Mouse (Mus musculus) midbrain, embryonic 16.5 days (tissue): ENCODE results near the gene Slc1a1. TPM values are rescaled to one million over a fixed set of nuclear protein-coding genes. Genes with fewer than 3 reads are reported as not detected.

Source experiments
- ATAC-seq: fragments of 200-750 bp; cut with Nextera tagmentation; 2 replicates; pipeline ENCODE4 v1.8.0; 2017; ENCODE audit warnings: moderate TSS enrichment
- H3K27ac ChIP-seq: fragments of 300-500 bp; sonication (generic); 2 replicates; pipeline ENCODE4 v1.5.1; 2014; ENCODE audit warnings: mild to moderate bottlenecking, low read length, mixed read lengths
- H3K27me3 ChIP-seq: fragments of 300-500 bp; sonication (generic); 2 replicates; pipeline ENCODE4 v1.6.1; 2014; ENCODE audit warnings: low read depth, low read length, mixed read lengths; ENCODE audit not compliant: control insufficient read depth, insufficient read depth
- H3K36me3 ChIP-seq: fragments of 300-500 bp; sonication (generic); 2 replicates; pipeline ENCODE4 v1.6.1; 2014; ENCODE audit warnings: mild to moderate bottlenecking, low read length, moderate library complexity, mixed read lengths; ENCODE audit not compliant: control insufficient read depth, insufficient read depth
- H3K4me1 ChIP-seq: fragments of 300-500 bp; sonication (generic); 2 replicates; pipeline ENCODE4 v1.6.1; 2014; ENCODE audit warnings: mild to moderate bottlenecking, low read length, mixed read lengths; ENCODE audit not compliant: control insufficient read depth, insufficient read depth
- H3K4me2 ChIP-seq: fragments of 300-500 bp; sonication (generic); 2 replicates; pipeline ENCODE4 v1.6.1; 2014; ENCODE audit warnings: mild to moderate bottlenecking, low read length, mixed read lengths
- H3K4me3 ChIP-seq: fragments of 300-500 bp; sonication (generic); 2 replicates; pipeline ENCODE4 v1.5.1; 2014; ENCODE audit warnings: low read depth, mild to moderate bottlenecking, low read length, moderate library complexity, mixed read lengths
- H3K9ac ChIP-seq: fragments of 300-500 bp; sonication (generic); 2 replicates; pipeline ENCODE4 v1.6.1; 2014; ENCODE audit warnings: low read depth, low read length, mixed read lengths
- H3K9me3 ChIP-seq: fragments of 300-500 bp; sonication (generic); replicated peaks from 2 replicates; pipeline ENCODE4 v1.6.1; 2014; ENCODE audit warnings: mild to moderate bottlenecking, low read length, mixed read lengths; ENCODE audit not compliant: control insufficient read depth, poor library complexity, severe bottlenecking
- WGBS: fragments of 180-500 bp; shearing (Covaris S2); extraction: QIAGEN DNeasy Blood & Tissue Kit; methylation state at CpG from one replicate; pipeline ENCODE4 v1.1.7; 2014; 5-methylcytosine and 5-hydroxymethylcytosine counted together
- polyA plus RNA-seq: library from polyadenylated mRNA; unstranded; fragments of >200 nt; fragmentation: Nextera tagmentation; extraction: Ambion mirVana; gene quantifications from 2 replicates; pipeline ENCODE4 v1.2.1, GENCODE M21; 2015

The Slc1a1 gene
- polyA plus RNA-seq, 1 experiment from 2014 or later: 47.7 TPM

DNA sequence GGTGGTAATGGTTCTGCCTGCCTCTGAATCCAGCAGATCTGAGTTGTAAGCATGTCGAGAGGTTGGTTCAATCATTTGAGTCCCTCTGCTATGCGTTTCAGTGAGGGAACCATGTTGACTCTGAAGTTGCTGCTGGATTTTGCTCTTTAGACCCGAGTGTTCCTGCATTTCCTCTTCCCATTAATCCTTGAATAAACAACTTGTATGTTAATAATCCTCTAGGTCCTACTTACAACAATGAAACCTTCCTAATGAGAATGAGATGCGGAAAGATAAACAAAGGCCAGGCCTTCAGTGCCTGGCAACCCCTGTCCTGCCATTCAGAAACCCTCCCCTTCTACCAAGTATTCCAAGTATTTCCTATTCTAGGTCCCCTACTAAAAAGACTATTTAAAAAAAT lies 81.6 kb downstream of the Slc1a1 start:
- no peaks in the 10 kb centered on the region for H3K27me3 ChIP-seq
- WGBS: 67% methylated on average over 4 of the region's 4 CpGs
- no peak overlapping the region for H3K9ac ChIP-seq
- no peaks in the 10 kb centered on the region for H3K4me1 ChIP-seq
- no peak overlapping the region for H3K4me3 ChIP-seq
- no peak for ATAC-seq
- no peak overlapping the region for H3K4me2 ChIP-seq
- H3K36me3 ChIP-seq: peaks cover 2% of the 10 kb centered on the region; the same call in 1 of the 2 replicates
- no peaks in the 10 kb centered on the region for H3K9me3 ChIP-seq
- H3K27ac ChIP-seq: no peak overlapping the region

DNA sequence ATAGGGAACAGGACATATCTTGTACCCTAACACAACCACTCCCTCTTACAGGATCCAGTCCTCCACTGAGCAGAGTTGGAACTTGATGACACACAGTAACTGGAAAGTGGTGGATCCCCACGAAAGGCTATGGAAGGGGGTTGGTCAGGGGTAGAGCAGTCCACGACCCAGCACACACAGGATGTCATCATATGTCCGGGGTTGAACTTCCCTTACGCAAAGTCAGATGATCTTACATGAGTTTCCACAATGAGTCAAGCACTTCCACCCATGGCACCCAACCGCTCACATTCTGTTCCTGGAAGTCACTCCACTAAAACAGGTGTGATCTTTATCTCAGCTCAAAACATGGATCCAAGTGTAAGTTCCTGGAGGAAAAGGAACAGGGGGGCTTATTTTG lies 83.0 kb downstream of the Slc1a1 start:
- 90% methylated on average over 5 of the region's 5 CpGs for WGBS
- Histone ChIP-seq H3K36me3 (peaks cover 2% of the 10 kb centered on the region; the same call in 1 of the 2 replicates), H3K27me3 (no peaks in the 10 kb centered on the region), H3K4me3 (no peak overlapping the region), H3K9me3 (no peaks in the 10 kb centered on the region), H3K9ac (no peak overlapping the region), H3K4me1 (no peaks in the 10 kb centered on the region), H3K27ac (no peak overlapping the region), H3K4me2 (no peak overlapping the region)
- no peak for ATAC-seq

DNA sequence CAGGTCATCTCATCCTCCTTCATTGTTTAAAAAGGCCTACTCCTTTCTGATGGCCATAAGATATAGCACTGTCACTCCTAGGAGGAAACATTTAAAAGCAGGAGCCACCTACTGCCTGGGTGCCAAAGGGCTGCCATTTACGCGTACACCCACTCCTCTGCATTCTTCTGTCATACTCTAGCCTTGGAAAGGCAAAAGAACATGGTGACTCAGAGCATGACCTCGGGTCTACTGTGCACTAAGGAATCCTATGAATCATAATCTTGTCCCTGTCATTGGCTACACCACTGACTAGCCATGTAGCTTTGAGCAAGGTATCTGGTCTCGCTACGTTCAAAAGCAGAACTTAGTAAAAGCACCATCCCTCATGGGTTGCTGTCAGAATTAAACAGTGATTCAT lies 91.5 kb downstream of the Slc1a1 start:
- no peak for ATAC-seq
- H3K9ac ChIP-seq: no peak overlapping the region
- H3K27me3 ChIP-seq: no peaks in the 10 kb centered on the region
- WGBS: 92% methylated on average over 5 of the region's 5 CpGs
- H3K9me3 ChIP-seq: no peaks in the 10 kb centered on the region
- no peak overlapping the region for H3K4me2 ChIP-seq
- no peaks in the 10 kb centered on the region for H3K4me1 ChIP-seq
- H3K27ac ChIP-seq: no peak overlapping the region
- no peaks in the 10 kb centered on the region for H3K36me3 ChIP-seq
- H3K4me3 ChIP-seq: no peak overlapping the region

DNA sequence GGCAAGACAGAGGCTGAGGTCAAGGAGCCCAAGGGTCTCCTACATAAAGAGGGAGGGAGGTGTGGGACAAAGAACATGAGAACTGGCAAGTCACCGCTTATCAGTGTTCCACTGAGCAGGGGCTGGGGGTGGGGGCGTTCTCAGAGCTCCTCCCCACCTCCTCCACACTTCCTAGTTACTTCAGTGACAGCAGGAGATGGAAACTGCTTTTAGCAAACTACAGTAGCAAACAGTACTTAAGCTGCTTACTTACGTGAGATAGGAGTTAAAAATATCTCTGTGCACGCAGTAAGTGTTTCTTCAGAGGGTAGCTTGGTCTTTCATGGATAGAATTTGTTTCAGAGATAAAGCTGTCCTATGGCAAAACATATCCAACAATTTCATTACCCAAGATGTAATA lies 92.5 kb downstream of the Slc1a1 start:
- Histone ChIP-seq H3K4me3 (no peak overlapping the region), H3K9ac (no peak overlapping the region), H3K9me3 (peaks cover 2% of the 10 kb centered on the region; the same call in 1 of the 2 replicates), H3K4me1 (no peaks in the 10 kb centered on the region), H3K36me3 (no peaks in the 10 kb centered on the region), H3K4me2 (no peak overlapping the region), H3K27me3 (no peaks in the 10 kb centered on the region), H3K27ac (no peak overlapping the region)
- WGBS: 71% methylated on average over 4 of the region's 4 CpGs
- ATAC-seq: no peak

DNA sequence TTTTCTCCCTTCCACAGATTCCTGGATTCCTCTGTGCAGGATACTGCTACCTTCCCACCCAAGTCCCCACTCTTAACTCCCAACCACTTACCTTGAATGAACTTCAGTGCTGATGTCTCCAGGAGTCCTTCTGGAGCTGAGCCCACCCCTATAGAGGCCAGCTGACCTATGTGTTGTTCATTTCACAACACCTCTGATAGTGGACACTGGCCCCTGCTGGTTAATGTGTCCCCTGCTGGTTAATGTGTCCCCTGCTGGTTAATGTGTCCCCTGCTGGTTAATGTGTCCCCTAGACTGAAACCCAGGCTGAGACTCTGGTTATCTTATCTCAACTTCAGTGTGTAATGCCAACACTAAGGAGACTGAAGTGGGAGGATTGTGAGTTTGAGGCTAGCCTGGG lies 94.2 kb downstream of the Slc1a1 start:
- Histone ChIP-seq H3K36me3 (no peaks in the 10 kb centered on the region), H3K9me3 (peaks cover 2% of the 10 kb centered on the region; the same call in 1 of the 2 replicates), H3K4me3 (no peak overlapping the region), H3K27me3 (no peaks in the 10 kb centered on the region), H3K27ac (no peak overlapping the region), H3K4me2 (no peak overlapping the region), H3K9ac (no peak overlapping the region), H3K4me1 (no peaks in the 10 kb centered on the region)
- no peak for ATAC-seq

DNA sequence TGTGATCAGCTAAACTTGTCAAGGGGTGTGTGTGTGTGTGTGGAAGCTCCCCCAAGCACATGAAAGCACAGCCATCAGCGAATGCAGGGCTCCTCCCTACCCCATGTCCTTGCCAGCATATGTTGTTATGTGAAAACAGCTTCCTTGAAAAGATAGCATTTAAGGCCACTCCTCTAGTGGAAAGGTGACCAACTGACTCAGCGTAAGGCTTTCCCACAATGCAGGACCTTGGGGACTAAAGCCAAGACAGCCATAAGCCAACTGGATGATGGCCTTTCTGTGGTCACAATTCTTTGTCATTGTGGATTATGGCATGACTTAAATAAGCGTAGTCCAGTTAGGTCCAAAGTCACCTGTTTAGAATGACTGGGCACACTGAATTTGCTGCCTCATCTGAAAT lies 100.0 kb downstream of the Slc1a1 start:
- Histone ChIP-seq H3K27ac (no peak overlapping the region), H3K4me3 (no peak overlapping the region), H3K9ac (no peak overlapping the region), H3K27me3 (no peaks in the 10 kb centered on the region), H3K4me1 (no peaks in the 10 kb centered on the region), H3K36me3 (no peaks in the 10 kb centered on the region), H3K4me2 (no peak overlapping the region), H3K9me3 (peaks cover 2% of the 10 kb centered on the region; the same call in 1 of the 2 replicates)
- no peak for ATAC-seq
- WGBS: 87% methylated on average over 3 of the region's 3 CpGs

DNA sequence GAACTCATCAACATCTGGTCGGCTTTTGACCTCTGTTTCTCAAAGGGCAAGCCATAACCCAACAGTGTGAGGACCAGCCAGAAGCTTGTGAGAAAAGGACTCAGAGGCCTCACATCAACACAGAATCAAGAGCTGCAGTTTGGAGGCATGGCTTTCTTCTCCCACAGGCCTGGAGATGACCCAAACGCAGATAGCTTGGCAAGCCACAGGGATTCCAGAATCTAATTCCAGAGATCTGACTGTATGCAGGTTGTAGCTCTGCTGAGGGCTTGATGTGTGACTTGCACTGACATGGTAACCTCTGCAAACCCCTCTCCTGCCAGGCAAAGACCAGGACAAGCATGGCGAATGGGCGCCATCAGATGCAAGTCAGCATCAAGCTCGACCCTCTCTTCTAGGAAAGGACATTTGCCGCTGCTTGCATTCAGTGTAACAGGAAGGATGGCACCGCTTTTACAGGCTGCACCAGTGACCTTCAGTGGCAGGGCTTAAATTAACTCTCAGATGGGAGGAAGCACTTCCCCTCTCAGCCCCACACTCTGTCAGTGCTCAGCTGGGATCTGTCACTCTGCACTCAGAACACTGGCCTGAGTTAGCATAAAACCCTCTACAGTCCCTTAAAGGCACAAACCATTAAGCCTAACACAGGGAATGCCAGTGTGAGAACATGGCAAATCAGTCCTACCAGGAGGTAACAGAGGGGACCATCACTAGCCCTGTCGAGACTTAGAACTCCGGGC lies 105.5 kb downstream of the Slc1a1 start:
- Histone ChIP-seq H3K36me3 (no peaks in the 10 kb centered on the region), H3K4me3 (no peak overlapping the region), H3K9me3 (no peaks in the 10 kb centered on the region), H3K4me2 (no peak overlapping the region), H3K27me3 (no peaks in the 10 kb centered on the region), H3K9ac (no peak overlapping the region), H3K4me1 (no peaks in the 10 kb centered on the region), H3K27ac (no peak overlapping the region)
- ATAC-seq: no peak
- 77% methylated on average over 9 of the region's 9 CpGs for WGBS

DNA sequence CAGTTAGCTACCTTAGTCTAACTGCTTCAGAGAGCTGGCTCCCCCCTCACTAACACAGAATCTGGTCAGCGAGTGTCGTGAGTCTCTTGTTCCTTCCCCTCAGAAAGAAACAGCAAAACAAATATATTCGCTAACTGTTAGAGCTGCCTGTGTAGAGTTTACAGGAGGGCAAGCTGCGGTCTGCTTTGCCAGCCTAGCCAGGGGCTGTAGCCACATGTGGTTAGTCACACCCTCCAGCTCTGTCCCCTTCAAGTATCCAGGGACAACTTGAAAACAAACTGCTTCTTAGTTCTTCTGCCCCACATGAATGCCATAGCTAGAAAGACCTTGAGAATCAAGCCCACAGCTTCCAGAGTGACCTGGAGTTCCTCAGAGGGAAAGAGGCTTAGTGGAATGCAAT lies 106.4 kb downstream of the Slc1a1 start:
- Histone ChIP-seq H3K4me3 (no peak overlapping the region), H3K9me3 (no peaks in the 10 kb centered on the region), H3K27ac (no peak overlapping the region), H3K4me2 (no peak overlapping the region), H3K27me3 (no peaks in the 10 kb centered on the region), H3K36me3 (no peaks in the 10 kb centered on the region), H3K4me1 (no peaks in the 10 kb centered on the region), H3K9ac (no peak overlapping the region)
- 78% methylated on average over 4 of the region's 4 CpGs for WGBS
- no peak for ATAC-seq

DNA sequence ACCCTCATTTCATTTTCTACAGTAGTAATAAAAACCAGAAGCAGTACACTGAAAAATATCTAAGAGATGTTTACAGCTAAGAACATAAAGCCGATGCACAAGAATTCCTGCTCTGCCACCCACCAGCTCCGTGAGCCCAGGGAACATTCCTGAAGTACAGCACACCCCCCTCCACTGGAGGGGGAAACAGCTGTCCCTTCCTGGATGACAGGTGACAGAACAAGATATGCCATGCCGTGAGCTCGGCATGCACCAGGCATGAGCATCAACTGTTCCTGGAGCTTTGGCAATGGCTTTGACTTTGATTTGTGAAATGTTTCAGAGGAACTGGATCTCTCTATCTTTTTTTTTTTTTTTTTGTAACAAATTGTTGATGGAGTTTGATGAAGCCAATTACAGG lies 111.9 kb downstream of the Slc1a1 start:
- ATAC-seq: no peak
- Histone ChIP-seq H3K27ac (no peak overlapping the region), H3K9ac (no peak overlapping the region), H3K4me2 (no peak overlapping the region), H3K36me3 (no peaks in the 10 kb centered on the region), H3K4me3 (no peak overlapping the region), H3K4me1 (no peaks in the 10 kb centered on the region), H3K9me3 (no peaks in the 10 kb centered on the region), H3K27me3 (no peaks in the 10 kb centered on the region)
- WGBS: 54% methylated on average over 4 of the region's 4 CpGs
